Mouse (Mus musculus) left cerebral cortex, adult 8-10 months (tissue): ENCODE measurements around the gene Dab1. TPM values are rescaled to one million over a fixed set of nuclear protein-coding genes. Genes with fewer than 3 reads are reported as not detected.

Source experiments
- DNase-seq, 2 experiments: peaks; one replicate each; pipeline ENCODE4 v3.0.0; 2022; ENCODE audit warnings: low spot score in 2 of 2
- total RNA-seq, 4 experiments: library from RNA; stranded (reverse); gene quantifications; 2 replicates each; pipeline ENCODE4 v1.2.4; 2022

Dab1 gene
- 100 to 1,000 TPM in 3 of 4 experiments, 10 to 100 TPM in 1; 98.4 to 114 (median 107) TPM for total RNA-seq

DNA sequence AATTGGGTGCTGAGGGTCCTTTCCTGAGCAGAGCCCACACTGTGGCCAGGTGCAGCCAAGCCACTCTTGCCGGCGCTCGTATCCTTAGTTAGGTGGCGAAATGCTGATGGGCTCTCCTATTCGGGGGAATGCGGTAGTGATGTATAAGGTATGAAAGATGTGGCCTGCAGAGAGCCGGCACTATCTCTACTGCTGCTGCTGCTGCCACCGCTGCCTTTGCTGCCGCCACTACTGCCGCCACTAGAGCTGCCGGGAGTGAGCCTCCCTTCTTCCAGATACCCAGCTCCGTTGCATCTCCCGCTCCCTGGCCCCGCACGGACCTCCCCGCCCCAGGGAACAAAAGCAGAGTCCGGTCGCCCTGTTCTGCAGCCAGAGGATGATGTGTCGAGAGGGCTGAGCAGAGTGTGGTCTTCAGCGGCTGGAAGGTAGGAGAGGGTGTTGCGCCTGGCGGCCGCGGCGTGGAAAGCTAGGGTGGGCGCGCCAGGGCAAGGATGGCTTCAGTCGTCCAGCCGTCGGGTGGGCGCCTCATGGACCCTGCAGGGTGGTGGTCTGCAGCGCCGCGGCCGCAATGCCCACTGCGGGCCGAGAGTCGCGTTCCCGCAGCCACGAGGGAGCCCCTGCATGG is at the start of gene Dab1:
Gene Dab1 (plus strand): TSS at position 39 of the 625 bp plus-strand sequence.
- DNase-seq: peak; percentile 70 to 71

DNA sequence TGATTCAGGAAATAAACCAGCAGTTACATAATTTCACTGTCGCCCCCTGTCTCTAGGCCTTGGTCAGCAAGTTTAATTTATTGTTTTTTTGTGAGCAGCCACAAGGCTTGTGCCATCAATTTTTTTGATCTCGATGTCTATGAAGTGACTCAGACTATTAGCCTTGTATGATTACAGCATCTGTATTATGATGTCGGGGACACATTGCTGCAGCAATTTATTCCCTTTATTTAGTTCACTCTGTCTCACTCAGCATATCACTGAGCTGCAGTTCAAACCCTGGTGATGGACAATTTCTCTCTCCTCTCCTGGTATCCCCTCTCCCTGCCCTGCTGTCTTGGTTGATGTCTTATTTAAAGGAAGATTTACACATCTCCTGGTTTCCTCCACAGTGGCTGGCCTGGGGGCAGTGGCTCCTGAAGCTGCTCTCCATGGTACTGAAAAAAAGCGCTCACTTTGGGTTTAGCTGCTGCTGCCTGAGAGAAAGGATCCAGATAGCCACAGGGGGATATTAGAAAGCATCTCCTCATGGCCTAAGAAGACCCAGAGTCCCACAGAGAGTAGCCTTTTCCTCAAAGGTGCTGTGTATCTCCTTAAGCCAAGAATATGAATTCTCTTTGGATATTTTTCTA is 47.3 kb upstream of the Dab1 start:
- DNase-seq: no peak

- DNase-seq: no peak
Observed at GRCm38 (mm10) chr4:103575556-103575955, 43.6 kb upstream of the Dab1 start.

GRCm38 (mm10) chr4:103576305-103576704 is 42.9 kb upstream of the Dab1 start:
- no peak for DNase-seq

- DNase-seq: no peak
Observed at GRCm38 (mm10) chr4:103577111-103577815, 41.9 kb upstream of the Dab1 start.

DNA sequence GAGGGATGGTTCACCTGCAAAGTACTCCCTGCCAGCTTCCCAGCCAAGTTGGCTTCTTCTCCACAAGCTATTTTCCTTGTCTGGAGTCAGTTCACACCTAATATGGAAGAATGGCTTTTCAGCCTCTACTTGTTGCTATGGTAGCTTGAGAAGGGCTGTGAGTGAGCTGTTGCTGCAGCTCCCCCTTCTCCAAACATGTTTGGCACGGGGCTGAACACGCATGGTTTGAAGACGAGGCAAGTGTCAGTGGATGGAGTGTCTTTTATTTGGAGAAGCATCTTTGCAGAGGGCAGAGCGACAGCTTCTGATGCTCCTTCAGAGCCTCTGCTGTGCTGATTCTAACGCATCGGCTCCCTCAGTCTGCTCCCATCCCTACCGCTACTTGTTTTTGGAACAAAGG is 41.3 kb upstream of the Dab1 start:
- DNase-seq: no peak

GRCm38 (mm10) chr4:103580021-103580420 is 39.1 kb upstream of the Dab1 start:
- DNase-seq: no peak

GRCm38 (mm10) chr4:103615011-103615410 is 4.1 kb upstream of the Dab1 start:
- DNase-seq: no peak

GRCm38 (mm10) chr4:103619946-103620371 is 800 bp downstream of the Dab1 start:
- peak; percentile 22 to 40 for DNase-seq

DNA sequence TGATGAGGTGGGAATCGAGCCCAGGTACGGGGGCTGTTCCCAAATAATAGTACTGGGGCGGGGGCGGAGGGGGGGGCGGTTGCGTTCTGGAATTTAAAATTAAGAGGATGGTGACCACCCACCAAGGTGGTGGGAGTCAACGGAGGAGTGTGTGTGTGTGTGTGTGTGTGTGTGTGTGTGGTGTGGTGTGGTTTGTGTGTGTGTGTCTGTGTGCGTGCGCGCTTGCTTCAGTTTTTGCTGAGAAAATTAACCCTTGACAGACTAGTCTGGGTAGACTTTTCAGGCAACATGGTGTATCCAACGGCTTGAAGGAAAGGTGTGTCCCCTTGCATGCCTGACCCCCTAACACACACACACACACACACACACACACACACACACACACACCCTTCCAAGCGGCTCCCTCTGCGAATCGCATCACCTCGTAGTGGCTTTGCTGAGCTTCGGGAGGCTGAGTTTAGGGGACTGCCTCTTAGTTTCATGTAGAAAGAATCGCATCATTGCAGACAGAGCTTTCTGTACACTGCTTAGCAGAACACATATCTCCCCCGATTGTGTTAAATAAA is 1.5 kb downstream of the Dab1 start:
- no peak for DNase-seq

DNA sequence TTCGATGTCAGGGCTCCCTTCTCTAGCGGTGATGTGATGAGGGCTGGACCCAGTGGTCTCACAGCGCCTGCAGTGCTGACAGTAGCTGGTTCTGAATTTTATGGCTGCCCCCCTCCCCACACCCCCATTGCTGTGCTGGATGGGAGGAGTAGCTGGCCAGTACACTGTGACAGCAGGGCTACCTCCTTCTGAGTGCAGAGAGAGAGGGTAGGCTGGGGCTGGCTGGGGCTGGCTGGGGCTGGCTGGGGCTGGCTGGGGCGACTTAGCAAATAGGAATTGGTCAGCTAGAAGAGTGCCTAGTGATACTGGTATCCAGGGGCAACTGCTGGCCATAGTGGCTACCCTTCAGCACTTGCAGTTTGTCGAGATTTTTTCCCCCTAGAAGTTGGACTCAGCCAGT is 2.4 kb downstream of the Dab1 start:
- no peak for DNase-seq

GRCm38 (mm10) chr4:103630177-103630576 is 11.0 kb downstream of the Dab1 start:
- peak in 1 of 2 experiments; percentile 35 for DNase-seq

DNA sequence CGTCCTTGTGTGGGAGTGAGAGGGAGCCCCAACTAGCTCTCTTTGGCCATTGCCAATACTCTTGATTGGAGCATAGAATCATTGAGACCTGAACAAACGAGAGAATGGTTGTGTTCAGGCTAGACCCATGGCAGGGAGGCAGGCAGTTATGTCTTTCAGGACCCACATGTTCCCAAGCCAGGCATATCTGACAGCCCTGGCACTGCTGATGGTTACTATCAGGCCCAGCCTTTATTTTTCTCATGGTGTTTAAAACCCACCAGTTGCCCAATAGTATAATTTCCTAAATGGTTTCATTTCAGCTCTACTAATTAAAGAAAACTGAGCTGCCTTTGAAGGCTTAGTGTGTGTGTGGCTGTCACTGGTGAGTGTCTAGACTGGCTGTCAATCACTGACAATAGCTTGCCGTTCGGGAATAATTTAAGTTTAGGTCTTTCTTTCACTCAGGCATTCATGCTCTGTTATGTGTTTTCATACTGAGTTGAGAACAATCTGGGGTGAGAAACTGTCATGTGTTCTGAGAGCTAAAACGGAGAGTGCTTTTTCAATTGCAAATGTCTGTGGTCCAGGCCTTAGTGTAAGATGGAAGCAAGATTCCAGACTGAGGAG is 17.1 kb downstream of the Dab1 start:
- no peak for DNase-seq

DNA sequence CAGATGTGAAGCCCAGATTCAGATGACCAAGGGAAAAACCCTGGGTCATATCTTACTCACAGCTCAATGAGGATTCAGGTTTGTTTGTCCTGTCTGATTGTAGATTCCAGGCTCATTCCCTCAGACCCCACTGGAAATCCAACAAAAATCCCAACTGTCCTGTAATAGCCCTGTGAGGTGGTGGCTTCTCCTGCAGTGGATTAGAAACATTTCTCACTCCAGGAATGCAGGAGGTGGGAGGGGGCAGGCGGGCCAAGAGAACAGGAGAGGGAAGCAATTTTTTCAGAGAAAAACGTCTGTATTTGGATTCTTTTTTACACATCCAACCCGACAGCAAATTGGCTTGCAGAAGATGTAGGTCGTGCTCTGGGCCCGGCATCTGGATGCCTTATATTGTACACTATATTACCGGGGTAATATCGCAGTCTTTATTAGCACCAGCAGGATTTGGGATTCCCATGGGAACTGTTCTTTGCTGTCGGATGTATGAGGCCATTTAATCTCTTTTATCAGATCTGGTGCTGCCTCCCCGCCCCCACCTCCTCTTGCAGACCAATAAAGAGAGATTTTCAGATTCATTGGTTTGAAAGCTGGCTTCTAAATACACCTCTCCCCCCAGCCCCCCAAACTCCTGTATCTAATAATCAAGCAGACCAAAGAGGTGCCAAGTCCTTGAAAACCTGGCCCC is 29.2 kb downstream of the Dab1 start:
- no peak for DNase-seq

GRCm38 (mm10) chr4:103655740-103656139 is 36.6 kb downstream of the Dab1 start:
- DNase-seq: no peak

DNA sequence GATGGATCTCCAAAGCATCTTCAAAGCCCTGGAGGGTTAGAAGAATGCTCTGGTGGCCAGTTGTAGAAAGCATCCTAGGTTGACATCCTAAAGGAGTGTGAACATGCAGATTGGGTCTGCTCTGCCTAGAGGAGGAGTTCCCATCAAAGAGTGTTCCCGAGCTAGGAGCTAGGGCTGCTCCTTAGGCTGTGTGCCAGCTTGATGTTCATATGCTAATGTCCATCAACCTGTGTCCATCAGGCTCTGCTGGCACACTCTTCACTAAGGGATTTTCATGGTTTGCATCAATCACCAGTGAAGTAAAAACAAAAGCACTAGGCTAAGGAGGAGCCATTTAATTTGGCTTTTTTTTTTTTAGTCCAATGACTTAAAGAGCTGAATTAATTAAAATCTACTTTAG is 42.2 kb downstream of the Dab1 start:
- no peak for DNase-seq

DNA sequence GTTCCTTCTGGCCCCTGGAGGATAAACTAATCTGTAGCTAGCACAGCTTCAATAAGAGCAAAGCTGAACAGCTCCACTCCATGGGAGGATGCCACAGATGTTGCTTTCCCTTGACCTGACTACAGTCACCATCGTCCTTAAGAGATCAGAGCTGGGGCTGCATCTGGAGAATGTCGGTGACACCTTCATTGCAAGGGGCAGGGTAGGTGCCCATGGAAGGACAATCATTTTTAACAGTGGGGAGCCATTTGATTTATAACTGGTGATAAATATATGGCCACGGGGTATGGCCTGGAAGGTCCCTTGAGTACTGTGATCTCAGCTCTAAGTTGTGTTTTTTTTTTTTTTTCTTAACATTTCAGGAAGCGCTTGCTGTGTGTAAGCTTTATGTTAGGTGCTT is 48.3 kb downstream of the Dab1 start:
- DNase-seq: no peak

- no peak for DNase-seq
Observed at GRCm38 (mm10) chr4:103677195-103677594, 58.0 kb downstream of the Dab1 start.

DNA sequence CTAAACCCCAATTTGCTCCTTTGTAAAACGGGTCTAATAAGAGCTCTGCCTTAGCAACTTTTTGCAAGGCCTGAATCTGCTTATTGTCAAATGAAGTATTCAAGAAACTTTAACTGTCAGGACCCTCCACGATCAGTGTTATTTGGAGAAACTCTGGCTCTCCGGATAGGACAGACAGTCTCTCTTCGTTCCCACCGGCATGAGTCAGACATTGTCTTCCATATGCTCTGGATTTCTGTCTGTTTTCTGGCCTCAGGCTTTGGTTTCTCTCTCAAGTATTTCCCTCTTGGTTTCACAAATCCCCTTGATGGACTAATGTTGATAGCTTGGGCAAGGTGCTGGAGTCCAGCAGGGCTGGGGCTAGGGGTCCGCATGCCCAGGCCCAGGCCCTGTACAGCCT is 59.3 kb downstream of the Dab1 start:
- DNase-seq: no peak

DNA sequence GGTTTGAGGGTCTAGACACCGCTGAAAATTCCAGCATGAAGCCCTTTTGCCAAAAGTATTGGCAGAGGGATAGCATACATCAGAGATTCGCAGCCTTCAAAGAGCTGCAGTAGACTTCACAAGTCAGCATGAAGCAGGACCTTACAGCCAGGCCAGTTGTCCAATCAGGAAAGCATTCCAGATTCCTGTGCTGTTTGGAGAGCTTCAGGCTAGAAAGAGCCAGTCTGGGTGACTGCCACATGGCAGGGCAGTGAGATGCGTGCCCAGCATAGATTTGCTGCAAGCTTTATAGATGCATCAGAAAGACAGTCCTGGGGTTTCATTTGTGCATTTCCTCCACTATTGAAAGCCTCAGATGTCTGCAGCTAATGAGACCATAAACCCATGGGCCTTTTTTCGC is 66.0 kb downstream of the Dab1 start:
- DNase-seq: no peak

DNA sequence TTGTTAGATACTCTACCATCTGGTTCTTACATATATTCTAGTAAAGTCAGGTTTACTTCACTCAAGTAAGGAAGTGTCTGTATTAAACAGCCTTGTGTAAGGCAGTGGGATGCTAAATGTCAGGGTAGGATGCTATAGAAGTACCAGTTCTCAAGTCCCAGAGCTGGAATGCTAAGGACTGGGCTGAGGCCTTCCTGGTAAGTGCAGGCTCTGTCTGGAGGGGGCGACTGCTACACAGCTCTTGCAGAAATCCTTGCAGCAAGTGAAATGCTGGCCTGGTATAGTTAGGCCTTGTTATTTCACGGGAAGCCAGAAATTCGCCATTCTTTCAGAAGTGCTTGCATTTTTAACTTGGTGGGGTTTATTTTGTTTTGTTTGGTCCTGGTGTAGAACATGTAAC is 72.6 kb downstream of the Dab1 start:
- DNase-seq: no peak
